Mouse (Mus musculus) liver, embryonic 15.5 days (tissue): ENCODE data around the gene Slco1a4. TPM values are rescaled to one million over a fixed set of nuclear protein-coding genes. Genes with fewer than 3 reads are reported as not detected.

ENCODE experiments used
- ATAC-seq: fragments of 200-750 bp; cut with Nextera tagmentation; 2 replicates; pipeline ENCODE4 v1.8.0; 2017; ENCODE audit warnings: moderate number of reproducible peaks, mild to moderate bottlenecking, moderate library complexity; ENCODE audit not compliant: insufficient read depth
- H3K27ac ChIP-seq: fragments of 300-500 bp; sonication (generic); replicated peaks from 2 replicates; pipeline ENCODE4 v1.5.1; 2015; ENCODE audit warnings: mild to moderate bottlenecking, inconsistent platforms
- H3K27me3 ChIP-seq: fragments of 300-500 bp; sonication (generic); 2 replicates; pipeline ENCODE4 v1.6.1; 2015; ENCODE audit warnings: mild to moderate bottlenecking, inconsistent platforms
- H3K36me3 ChIP-seq: fragments of 300-500 bp; sonication (generic); replicated peaks from 2 replicates; pipeline ENCODE4 v1.6.1; 2015; ENCODE audit warnings: moderate library complexity, mild to moderate bottlenecking, inconsistent platforms
- H3K4me1 ChIP-seq: fragments of 300-500 bp; sonication (generic); replicated peaks from 2 replicates; pipeline ENCODE4 v1.6.1; 2015; ENCODE audit warnings: inconsistent platforms
- H3K4me2 ChIP-seq: fragments of 300-500 bp; sonication (generic); 2 replicates; pipeline ENCODE4 v1.6.1; 2015; ENCODE audit warnings: moderate library complexity, mild to moderate bottlenecking, inconsistent platforms
- H3K4me3 ChIP-seq: fragments of 300-500 bp; sonication (generic); replicated peaks from 2 replicates; pipeline ENCODE4 v1.5.1; 2015; ENCODE audit warnings: mild to moderate bottlenecking, inconsistent platforms
- H3K9ac ChIP-seq: fragments of 300-500 bp; sonication (generic); 2 replicates; pipeline ENCODE4 v1.6.1; 2015; ENCODE audit warnings: moderate library complexity, mild to moderate bottlenecking, inconsistent platforms
- H3K9me3 ChIP-seq: fragments of 300-500 bp; sonication (generic); replicated peaks from 2 replicates; pipeline ENCODE4 v1.6.1; 2016; ENCODE audit warnings: inconsistent platforms
- WGBS: fragments of 180-500 bp; shearing (Covaris S2); methylation state at CpG from one replicate; pipeline ENCODE4 v1.1.7; 2015; ENCODE audit warnings: mixed read lengths; ENCODE audit not compliant: insufficient replicate concordance; 5-methylcytosine and 5-hydroxymethylcytosine counted together
- polyA plus RNA-seq: library from polyadenylated mRNA; unstranded; fragments of >200 nt; fragmentation: Nextera tagmentation; extraction: Ambion mirVana; gene quantifications from 2 replicates; pipeline ENCODE4 v1.2.1, GENCODE M21; 2015

Slco1a4 gene
- polyA plus RNA-seq, 1 experiment from 2014 or later, result not detected

GRCm38 (mm10) chr6:141797837-141798236 is 58.2 kb downstream of the Slco1a4 start:
- Histone ChIP-seq H3K9ac (no peak overlapping the region), H3K27me3 (no peaks in the 10 kb centered on the region), H3K4me2 (no peak overlapping the region), H3K9me3 (no peaks in the 10 kb centered on the region), H3K4me3 (no peak overlapping the region), H3K4me1 (no peaks in the 10 kb centered on the region), H3K27ac (no peak overlapping the region), H3K36me3 (no peaks in the 10 kb centered on the region)
- 6% methylated on average over 1 of the region's 1 CpGs for WGBS
- no peak for ATAC-seq

- ATAC-seq, result no peak
- no peaks in the 10 kb centered on the region for H3K4me1 ChIP-seq
Measured at GRCm38 (mm10) chr6:141774476-141774875, 81.5 kb downstream of the Slco1a4 start.

GRCm38 (mm10) chr6:141773710-141774109 is 82.3 kb downstream of the Slco1a4 start, which contains the start of gene Gm5724:
Gene Gm5724 (minus strand): TSS chr6:141773810.
- Histone ChIP-seq H3K27me3 (no peaks in the 10 kb centered on the region), H3K4me1 (no peaks in the 10 kb centered on the region), H3K4me3 (no peak within 1 kb of the TSS), H3K9me3 (no peaks in the 10 kb centered on the region), H3K4me2 (no peak within 1 kb of the TSS), H3K27ac (no peak within 1 kb of the TSS), H3K36me3 (no peaks in the 10 kb centered on the region), H3K9ac (no peak within 1 kb of the TSS)
- ATAC-seq, result no peak
- WGBS, result 50% methylated on average over 3 of the region's 3 CpGs

More at GRCm38 (mm10) chr6:141774476-141774875, 81.5 kb downstream of the Slco1a4 start:
- H3K9ac ChIP-seq, result no peak overlapping the region
- no peaks in the 10 kb centered on the region for H3K27me3 ChIP-seq
- no peak overlapping the region for H3K27ac ChIP-seq
- 44% methylated on average over 2 of the region's 2 CpGs for WGBS
- H3K4me2 ChIP-seq, result no peak overlapping the region
- no peak overlapping the region for H3K4me3 ChIP-seq
- H3K9me3 ChIP-seq, result no peaks in the 10 kb centered on the region
- no peaks in the 10 kb centered on the region for H3K36me3 ChIP-seq

Other genes with a start within 250 kb of the Slco1a4 start
- gene Slco1b2, start 226.7 kb downstream of the Slco1a4 start, polyA plus RNA-seq, result 3.1 and 6.4 TPM in 2 replicates
- gene Gm5724, start 82.4 kb downstream of the Slco1a4 start, polyA plus RNA-seq, result not detected in 2 replicates
- 0.02 TPM in 1 of 2 replicates, not detected in the other for gene Slco1a1, start 90.8 kb upstream of the Slco1a4 start, polyA plus RNA-seq
- not detected in 2 replicates for gene Gm6614, start 155.2 kb upstream of the Slco1a4 start, polyA plus RNA-seq